Mouse (Mus musculus): Measurements from ENCODE around the gene Adad2.
A peak's percentile ranks its signal among the peaks of the same experiment; 100 is the strongest.

Gene Adad2

DNA sequence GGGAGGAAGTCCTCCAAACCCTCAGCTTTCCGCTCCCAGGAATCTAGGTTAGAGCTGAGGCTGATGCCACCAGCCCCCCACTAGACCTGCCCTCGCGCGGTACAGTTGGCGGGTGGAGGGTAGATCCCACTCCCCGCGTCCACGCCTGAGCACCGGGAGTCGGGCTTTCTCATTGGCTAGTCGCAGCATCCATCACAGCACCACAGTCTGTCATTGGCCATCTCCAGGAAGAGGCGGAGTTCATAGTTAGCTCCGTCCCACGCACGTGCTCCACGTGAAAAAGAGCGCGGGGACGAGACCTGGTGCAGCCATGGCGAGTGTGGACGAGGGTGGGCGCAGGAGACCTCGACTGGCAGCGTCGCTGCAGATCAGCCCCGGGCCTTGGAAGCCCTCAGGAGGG is at the start of gene Adad2:
Gene Adad2 (plus strand): TSS at position 277 of the 400 bp plus-strand sequence.
- DNase-seq (ENCODE audit: low spot score in 2 of 2) = no peak

DNA sequence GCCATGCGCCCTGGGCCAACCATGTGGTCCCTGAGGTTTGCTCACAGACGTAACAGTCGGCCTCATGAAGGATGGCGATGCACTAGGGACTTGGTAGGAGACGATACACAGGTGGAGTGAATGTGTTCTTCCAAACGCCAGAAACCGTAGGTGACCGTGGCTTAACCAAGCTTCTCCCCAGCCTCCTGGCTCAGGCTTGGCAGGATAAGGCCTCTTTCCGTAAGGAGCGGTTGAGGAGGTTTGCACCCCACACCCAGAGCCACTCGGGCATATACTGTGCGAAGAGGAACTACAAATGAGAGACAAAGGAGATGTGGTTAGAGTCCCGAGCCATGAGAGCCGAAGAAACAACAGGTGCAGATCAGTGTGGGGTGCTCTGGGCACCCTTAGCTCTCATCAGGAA is 48.7 kb upstream of the Adad2 start:
- no peak for DNase-seq (ENCODE audit: low spot score in 2 of 2)

- no peak for DNase-seq (ENCODE audit: low spot score in 2 of 2)
These were observed 46.2 kb upstream of the Adad2 start for GRCm38 (mm10) chr8:119566367-119566766.

DNA sequence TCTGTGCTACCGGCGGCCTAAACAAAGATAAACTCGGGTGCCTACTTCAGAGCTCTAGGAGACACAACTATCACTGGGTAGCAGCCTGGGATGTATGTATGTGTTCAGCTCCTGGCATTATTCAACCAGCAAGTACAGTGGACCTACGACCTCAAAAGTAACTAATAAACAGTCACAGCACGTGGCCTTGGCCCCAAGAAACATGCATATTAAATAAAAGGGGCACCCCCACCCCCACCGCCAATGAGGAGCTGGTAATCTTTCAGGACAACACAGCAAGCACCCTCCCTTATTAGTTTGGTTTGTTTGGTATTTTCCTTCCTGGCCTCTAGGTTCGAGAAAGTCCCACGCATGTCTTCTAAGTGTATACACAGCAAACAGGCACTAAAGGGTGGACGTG is 44.3 kb upstream of the Adad2 start:
- no peak for DNase-seq (ENCODE audit: low spot score in 2 of 2)

DNA sequence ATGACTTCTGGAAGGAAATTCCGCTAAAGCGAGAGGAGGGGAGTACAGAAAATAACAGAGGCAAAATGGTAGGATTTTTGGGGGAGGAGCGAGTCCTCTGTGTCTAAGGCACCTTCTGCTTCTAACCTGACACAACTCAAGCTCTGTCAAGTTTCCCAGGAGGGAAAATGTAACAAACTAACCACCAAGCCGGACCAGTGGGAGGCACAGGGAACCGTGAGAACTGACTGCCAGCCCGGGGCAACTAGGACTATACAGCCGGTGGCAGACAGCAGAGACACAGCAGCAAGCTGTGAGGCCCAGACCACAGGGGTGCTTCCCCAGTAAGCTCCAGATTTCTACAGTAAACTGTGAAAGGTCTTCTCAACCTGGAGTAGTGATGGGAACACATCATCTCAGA is 43.6 kb upstream of the Adad2 start:
- no peak for DNase-seq (ENCODE audit: low spot score in 2 of 2)

DNA sequence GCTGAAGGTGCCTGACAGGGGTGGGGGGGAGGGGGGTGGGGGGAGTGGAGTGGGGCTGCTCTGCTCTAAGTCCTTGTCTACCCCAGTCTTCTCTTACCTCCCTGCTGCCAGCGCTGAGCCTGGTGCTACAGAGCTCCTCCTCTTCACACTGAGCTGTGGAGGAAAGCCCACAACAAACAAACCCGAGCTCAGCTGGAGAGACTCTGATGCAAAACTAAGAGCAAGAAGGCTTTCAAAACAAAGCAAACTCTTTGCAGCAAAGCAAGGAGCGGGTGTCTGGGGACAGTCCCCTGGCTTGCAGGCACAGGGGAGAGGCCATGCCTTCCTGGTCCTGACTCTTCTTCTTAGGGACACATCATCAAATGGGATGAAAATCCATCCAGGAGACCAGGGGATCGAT is 42.7 kb upstream of the Adad2 start:
- DNase-seq (ENCODE audit: low spot score in 2 of 2) = no peak

- DNase-seq (ENCODE audit: low spot score in 2 of 2) = no peak
These were observed 41.4 kb upstream of the Adad2 start for GRCm38 (mm10) chr8:119571135-119571534.

GRCm38 (mm10) chr8:119572411-119572810 is 40.1 kb upstream of the Adad2 start:
- no peak for DNase-seq (ENCODE audit: low spot score in 2 of 2)

- peak; percentile 89 to 90 for DNase-seq (ENCODE audit: low spot score in 2 of 2)
These were observed 37.8 kb upstream of the Adad2 start, which contains the start of the genes Hsdl1 and Dnaaf1 for GRCm38 (mm10) chr8:119574437-119575365. Gene Hsdl1, minus strand, starts transcription at chr8:119575183. Gene Dnaaf1, plus strand, starts transcription at chr8:119575235.

DNA sequence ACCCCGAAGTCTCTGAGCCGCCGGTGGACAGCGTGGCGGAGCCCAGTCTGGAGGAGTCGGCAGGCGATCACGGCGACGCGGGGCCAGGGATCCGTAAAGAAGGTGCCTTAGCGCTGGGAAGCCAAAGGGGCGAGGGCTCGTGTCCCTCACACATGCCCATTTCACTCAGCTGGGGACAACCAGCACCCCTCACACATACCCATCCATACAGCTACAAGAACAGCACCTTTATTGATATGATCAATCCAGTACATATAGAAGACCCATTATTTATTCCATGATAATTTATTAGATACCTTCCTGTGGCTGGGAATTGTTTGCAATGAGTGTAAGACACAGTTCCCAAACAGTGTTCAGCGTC is 37.2 kb upstream of the Adad2 start:
- no peak for DNase-seq (ENCODE audit: low spot score in 2 of 2)

- DNase-seq (ENCODE audit: low spot score in 2 of 2) = no peak
These were observed 33.5 kb upstream of the Adad2 start for GRCm38 (mm10) chr8:119579096-119579495.

- DNase-seq (ENCODE audit: low spot score in 2 of 2) = no peak
These were observed 31.9 kb upstream of the Adad2 start for GRCm38 (mm10) chr8:119580441-119581161.

- no peak for DNase-seq (ENCODE audit: low spot score in 2 of 2)
These were observed 26.6 kb upstream of the Adad2 start for GRCm38 (mm10) chr8:119585901-119586300.

- no peak for DNase-seq (ENCODE audit: low spot score in 2 of 2)
These were observed 24.2 kb upstream of the Adad2 start for GRCm38 (mm10) chr8:119588321-119588720.

- DNase-seq (ENCODE audit: low spot score in 2 of 2) = no peak
These were observed 23.7 kb upstream of the Adad2 start for GRCm38 (mm10) chr8:119588844-119589243.

DNA sequence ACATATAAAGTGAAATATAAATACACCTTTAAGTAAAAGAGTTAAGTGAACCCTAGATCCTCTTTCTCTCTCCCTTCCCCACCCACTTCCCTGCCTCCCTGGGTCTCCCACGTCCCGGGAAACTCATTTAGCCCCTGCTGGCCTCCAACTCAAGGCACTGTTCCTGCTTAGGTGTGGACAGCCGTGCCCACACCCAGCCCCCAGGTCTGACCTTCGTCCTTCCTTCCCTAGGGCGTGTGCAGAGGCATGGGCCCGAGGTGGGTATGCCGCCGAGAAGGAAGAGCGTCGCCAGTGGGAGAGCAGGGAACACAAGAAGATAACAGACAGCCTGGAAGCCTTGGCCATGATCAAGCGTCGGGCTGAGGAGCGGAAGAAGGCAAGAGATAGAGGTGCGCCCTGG is 22.2 kb upstream of the Adad2 start:
- DNase-seq (ENCODE audit: low spot score in 2 of 2) = no peak

DNA sequence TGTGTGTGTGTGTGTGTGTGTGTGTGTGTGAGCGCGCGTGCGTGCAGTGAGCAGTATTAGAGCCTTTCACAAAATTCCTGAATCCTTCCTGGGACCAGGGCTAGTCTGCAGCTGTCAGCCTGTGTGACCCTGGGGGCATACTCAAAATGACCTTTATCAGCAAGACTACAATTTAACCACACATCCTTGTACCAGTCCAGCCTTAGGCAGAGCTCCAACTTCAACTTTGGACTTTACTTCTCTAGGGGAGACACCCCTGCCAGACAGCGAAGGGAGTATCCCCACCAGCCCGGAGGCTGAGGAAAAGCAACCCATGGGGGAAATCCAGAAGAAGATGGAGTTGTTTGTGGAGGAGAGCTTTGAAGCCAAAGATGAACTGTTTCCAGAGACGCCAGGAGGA is 21.1 kb upstream of the Adad2 start:
- DNase-seq (ENCODE audit: low spot score in 2 of 2) = no peak

DNA sequence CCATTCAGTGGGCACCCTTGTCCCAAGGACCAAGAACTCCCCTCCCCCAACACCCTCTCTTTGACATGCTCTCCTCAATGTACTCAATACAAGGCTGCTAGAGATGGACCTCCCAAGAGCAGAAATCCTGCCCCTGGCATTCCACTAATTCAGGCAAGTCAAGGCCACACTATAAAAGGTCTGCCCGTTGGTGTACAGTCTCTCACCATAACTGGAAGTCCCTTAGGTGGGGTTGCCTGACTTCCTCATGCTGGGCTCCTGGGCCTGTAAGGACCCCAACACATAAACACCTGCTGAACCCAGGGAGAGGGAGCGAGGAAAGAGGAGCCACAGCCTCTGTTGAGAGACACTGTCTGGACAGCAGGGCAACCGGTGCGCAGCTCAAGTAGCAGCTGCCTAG is 8.8 kb upstream of the Adad2 start:
- no peak for DNase-seq (ENCODE audit: low spot score in 2 of 2)

- no peak for DNase-seq (ENCODE audit: low spot score in 2 of 2)
These were observed 8.1 kb upstream of the Adad2 start for GRCm38 (mm10) chr8:119604398-119604803.

DNA sequence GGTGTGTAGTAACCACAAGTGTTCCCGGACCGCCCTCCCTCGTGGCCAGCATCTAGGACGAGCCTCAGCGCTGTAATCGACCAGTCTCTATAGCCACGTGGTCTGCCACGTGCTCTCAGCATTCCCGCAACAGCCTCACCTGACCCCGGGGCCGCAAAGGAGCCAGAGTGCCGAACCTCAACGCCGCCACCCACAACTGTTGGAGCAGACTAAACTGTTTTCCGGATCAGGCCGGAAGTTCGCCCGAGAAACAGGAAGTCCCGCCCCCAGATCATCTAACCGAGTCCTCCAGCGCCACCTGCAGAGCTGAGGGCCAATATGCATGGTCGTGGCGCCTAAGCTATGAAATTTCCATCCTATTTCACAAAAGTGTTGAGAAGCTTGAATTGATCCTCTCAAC is 7.6 kb upstream of the Adad2 start, which contains the start of gene Taf1c:
Gene Taf1c (minus strand): TSS at position 227 of the 400 bp plus-strand sequence.
- DNase-seq (ENCODE audit: low spot score in 2 of 2) = peak; percentile 84 to 89

DNA sequence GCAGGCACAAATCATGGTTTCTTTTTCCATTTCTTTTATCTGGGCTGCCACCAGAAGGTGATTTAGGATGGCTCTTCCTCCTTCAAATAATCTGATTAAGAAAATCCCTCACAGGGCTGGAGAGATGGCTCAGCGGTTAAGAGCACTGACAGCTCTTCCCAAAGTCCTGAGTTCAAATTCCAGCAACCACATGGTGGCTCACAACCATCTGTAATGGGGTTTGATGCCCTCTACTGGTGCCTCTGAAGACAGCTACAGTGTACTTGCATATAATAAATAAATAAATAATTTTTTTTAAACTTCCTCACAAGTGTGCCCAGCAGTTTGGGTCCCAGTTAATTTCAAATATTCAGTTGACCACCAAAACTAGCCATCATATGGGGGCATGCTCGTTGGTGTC is 6.3 kb upstream of the Adad2 start:
- DNase-seq (ENCODE audit: low spot score in 2 of 2) = no peak

GRCm38 (mm10) chr8:119615096-119615495 is 2.5 kb downstream of the Adad2 start:
- DNase-seq (ENCODE audit: low spot score in 2 of 2) = no peak

DNA sequence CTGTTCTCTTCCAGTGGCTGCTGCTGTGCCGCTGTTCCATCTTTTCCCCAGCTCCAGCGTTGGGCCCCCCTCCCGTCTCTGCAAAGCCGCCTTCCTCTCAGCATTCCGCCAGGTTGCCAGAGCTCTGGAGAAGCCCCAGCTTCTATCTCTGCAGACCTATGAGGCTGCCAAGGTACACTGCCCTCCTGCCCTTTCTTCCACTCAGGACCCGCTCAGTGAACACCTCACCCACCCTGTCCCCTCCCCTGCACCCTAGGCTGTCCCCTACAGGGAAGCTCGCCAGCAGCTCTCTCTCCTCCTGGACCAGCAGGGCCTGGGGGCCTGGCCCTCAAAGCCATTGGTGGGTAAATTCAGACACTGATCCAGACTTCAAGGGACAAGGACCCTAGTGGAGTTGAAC is 3.8 kb downstream of the Adad2 start:
- DNase-seq (ENCODE audit: low spot score in 2 of 2) = no peak
